Mouse (Mus musculus) hindbrain, embryonic 12.5 days (tissue): ENCODE results near the gene 1700025B11Rik. TPM values are rescaled to one million over a fixed set of nuclear protein-coding genes. Genes with fewer than 3 reads are reported as not detected.

ENCODE experiments used
- ATAC-seq: fragments of 200-750 bp; cut with Nextera tagmentation; 2 replicates; pipeline ENCODE4 v1.8.0; 2017; ENCODE audit warnings: moderate TSS enrichment; ENCODE audit not compliant: low FRiP score
- H3K27ac ChIP-seq: fragments of 300-500 bp; sonication (generic); 2 replicates; pipeline ENCODE4 v1.5.1; 2016; ENCODE audit warnings: mild to moderate bottlenecking
- H3K27me3 ChIP-seq: fragments of 300-500 bp; sonication (generic); 2 replicates; pipeline ENCODE4 v1.6.1; 2016; ENCODE audit warnings: mild to moderate bottlenecking
- H3K36me3 ChIP-seq: fragments of 300-500 bp; sonication (generic); 2 replicates; pipeline ENCODE4 v1.6.1; 2016; ENCODE audit warnings: mild to moderate bottlenecking
- H3K4me1 ChIP-seq: fragments of 300-500 bp; sonication (generic); 2 replicates; pipeline ENCODE4 v1.6.1; 2016
- H3K4me2 ChIP-seq: fragments of 300-500 bp; sonication (generic); replicated peaks from 2 replicates; pipeline ENCODE4 v1.6.1; 2016; ENCODE audit warnings: mild to moderate bottlenecking
- H3K4me3 ChIP-seq: fragments of 300-500 bp; sonication (generic); 2 replicates; pipeline ENCODE4 v1.5.1; 2016; ENCODE audit warnings: mild to moderate bottlenecking
- H3K9ac ChIP-seq: fragments of 300-500 bp; sonication (generic); 2 replicates; pipeline ENCODE4 v1.6.1; 2016; ENCODE audit warnings: mild to moderate bottlenecking, moderate library complexity
- H3K9me3 ChIP-seq: fragments of 300-500 bp; sonication (generic); replicated peaks from 2 replicates; pipeline ENCODE4 v1.6.1; 2016; ENCODE audit warnings: mild to moderate bottlenecking
- WGBS: fragments of 180-500 bp; shearing (Covaris S2); methylation state at CpG from one replicate; pipeline ENCODE4 v1.1.7; 2016; 5-methylcytosine and 5-hydroxymethylcytosine counted together
- polyA plus RNA-seq: library from polyadenylated mRNA; unstranded; fragments of >200 nt; fragmentation: Nextera tagmentation; extraction: Ambion mirVana; gene quantifications from 2 replicates; pipeline ENCODE4 v1.2.1, GENCODE M21; 2016

The 1700025B11Rik gene
- polyA plus RNA-seq: not detected in 2 replicates

GRCm38 (mm10) chr15:77561792-77562191, at the start of gene 1700025B11Rik:
TSS of gene 1700025B11Rik (minus strand) at chr15:77561892.
- no peak within 1 kb of the TSS for H3K9ac ChIP-seq
- no peak within 1 kb of the TSS for H3K4me2 ChIP-seq
- no peaks in the 10 kb centered on the region for H3K4me1 ChIP-seq
- no peak within 1 kb of the TSS for H3K27ac ChIP-seq
- H3K27me3 ChIP-seq: no peaks in the 10 kb centered on the region
- no peaks in the 10 kb centered on the region for H3K36me3 ChIP-seq
- no peak within 1 kb of the TSS for H3K4me3 ChIP-seq
- no peak for ATAC-seq
- H3K9me3 ChIP-seq: no peaks in the 10 kb centered on the region

GRCm38 (mm10) chr15:77606069-77606468, 44.4 kb upstream of the 1700025B11Rik start:
- H3K9me3 ChIP-seq: no peaks in the 10 kb centered on the region
- H3K27ac ChIP-seq: no peak overlapping the region
- H3K4me2 ChIP-seq: no peak overlapping the region
- no peak for ATAC-seq
- 90% methylated on average over 3 of the region's 3 CpGs for WGBS
- no peaks in the 10 kb centered on the region for H3K36me3 ChIP-seq
- H3K4me3 ChIP-seq: no peak overlapping the region
- H3K9ac ChIP-seq: no peak overlapping the region
- no peaks in the 10 kb centered on the region for H3K27me3 ChIP-seq
- H3K4me1 ChIP-seq: no peaks in the 10 kb centered on the region

GRCm38 (mm10) chr15:77598958-77599357, 37.3 kb upstream of the 1700025B11Rik start, which contains the start of gene Gm36245:
TSS of gene Gm36245 (plus strand) at chr15:77599258.
- H3K4me3 ChIP-seq: no peak within 1 kb of the TSS

GRCm38 (mm10) chr15:77598429-77598828, 36.7 kb upstream of the 1700025B11Rik start:
- Histone ChIP-seq H3K27me3 (no peaks in the 10 kb centered on the region), H3K9me3 (no peaks in the 10 kb centered on the region), H3K4me3 (no peak overlapping the region), H3K9ac (no peak overlapping the region), H3K4me1 (no peaks in the 10 kb centered on the region), H3K4me2 (no peak overlapping the region), H3K36me3 (no peaks in the 10 kb centered on the region), H3K27ac (no peak overlapping the region)
- 70% methylated on average over 3 of the region's 3 CpGs for WGBS
- no peak for ATAC-seq

More at GRCm38 (mm10) chr15:77598958-77599357, 37.3 kb upstream of the 1700025B11Rik start, which contains the start of gene Gm36245:
- Histone ChIP-seq H3K27ac (no peak within 1 kb of the TSS), H3K36me3 (no peaks in the 10 kb centered on the region), H3K27me3 (no peaks in the 10 kb centered on the region), H3K4me1 (no peaks in the 10 kb centered on the region), H3K4me2 (no peak within 1 kb of the TSS), H3K9me3 (no peaks in the 10 kb centered on the region), H3K9ac (no peak within 1 kb of the TSS)
- 88% methylated on average over 1 of the region's 1 CpGs for WGBS
- no peak for ATAC-seq

- Histone ChIP-seq H3K9ac (no peak within 1 kb of the TSS), H3K36me3 (no peaks in the 10 kb centered on the region), H3K4me2 (no peak within 1 kb of the TSS), H3K9me3 (no peaks in the 10 kb centered on the region), H3K27me3 (no peaks in the 10 kb centered on the region), H3K4me3 (no peak within 1 kb of the TSS), H3K4me1 (no peaks in the 10 kb centered on the region), H3K27ac (no peak within 1 kb of the TSS)
- WGBS: 73% methylated on average over 5 of the region's 5 CpGs
- no peak for ATAC-seq
These were observed 34.3 kb upstream of the 1700025B11Rik start, which contains the start of gene Apol10b for GRCm38 (mm10) chr15:77595961-77596360. TSS of gene Apol10b (minus strand) at chr15:77596125.

GRCm38 (mm10) chr15:77593557-77593956, 31.9 kb upstream of the 1700025B11Rik start:
- WGBS: 85% methylated on average over 1 of the region's 1 CpGs
- no peaks in the 10 kb centered on the region for H3K4me1 ChIP-seq

GRCm38 (mm10) chr15:77590881-77591280, 29.2 kb upstream of the 1700025B11Rik start:
- Histone ChIP-seq H3K4me3 (no peak overlapping the region), H3K4me1 (no peaks in the 10 kb centered on the region), H3K27ac (no peak overlapping the region), H3K9ac (no peak overlapping the region), H3K9me3 (no peaks in the 10 kb centered on the region), H3K27me3 (no peaks in the 10 kb centered on the region), H3K36me3 (no peaks in the 10 kb centered on the region), H3K4me2 (no peak overlapping the region)
- WGBS: 70% methylated on average over 2 of the region's 2 CpGs
- ATAC-seq: no peak

More at GRCm38 (mm10) chr15:77593557-77593956, 31.9 kb upstream of the 1700025B11Rik start:
- no peak for ATAC-seq
- Histone ChIP-seq H3K27me3 (no peaks in the 10 kb centered on the region), H3K4me3 (no peak overlapping the region), H3K27ac (no peak overlapping the region), H3K4me2 (no peak overlapping the region), H3K36me3 (no peaks in the 10 kb centered on the region), H3K9me3 (no peaks in the 10 kb centered on the region), H3K9ac (no peak overlapping the region)

- H3K27me3 ChIP-seq: no peaks in the 10 kb centered on the region
- no peak overlapping the region for H3K9ac ChIP-seq
- peaks cover under 1% of the 10 kb centered on the region; the same call in 1 of the 2 replicates for H3K9me3 ChIP-seq
- no peak overlapping the region for H3K4me2 ChIP-seq
- H3K4me3 ChIP-seq: no peak overlapping the region
- H3K4me1 ChIP-seq: no peaks in the 10 kb centered on the region
- no peak for ATAC-seq
- H3K36me3 ChIP-seq: no peaks in the 10 kb centered on the region
- no peak overlapping the region for H3K27ac ChIP-seq
These were observed 27.3 kb upstream of the 1700025B11Rik start for GRCm38 (mm10) chr15:77588981-77589380.

GRCm38 (mm10) chr15:77587026-77587425, 25.3 kb upstream of the 1700025B11Rik start:
- H3K4me1 ChIP-seq: no peaks in the 10 kb centered on the region
- no peak overlapping the region for H3K4me3 ChIP-seq
- H3K4me2 ChIP-seq: no peak overlapping the region
- ATAC-seq: no peak
- H3K27me3 ChIP-seq: no peaks in the 10 kb centered on the region
- no peak overlapping the region for H3K9ac ChIP-seq
- H3K27ac ChIP-seq: no peak overlapping the region
- H3K36me3 ChIP-seq: no peaks in the 10 kb centered on the region
- peaks cover 6% of the 10 kb centered on the region; the same call in 1 of the 2 replicates for H3K9me3 ChIP-seq

- no peaks in the 10 kb centered on the region for H3K36me3 ChIP-seq
- no peak overlapping the region for H3K4me2 ChIP-seq
- no peaks in the 10 kb centered on the region for H3K4me1 ChIP-seq
- no peak overlapping the region for H3K27ac ChIP-seq
- H3K9me3 ChIP-seq: peaks cover 6% of the 10 kb centered on the region; the same call in 1 of the 2 replicates
- H3K9ac ChIP-seq: no peak overlapping the region
- no peak for ATAC-seq
- no peaks in the 10 kb centered on the region for H3K27me3 ChIP-seq
- H3K4me3 ChIP-seq: no peak overlapping the region
- 59% methylated on average over 1 of the region's 1 CpGs for WGBS
These were observed 20.0 kb upstream of the 1700025B11Rik start for GRCm38 (mm10) chr15:77581681-77582080.

GRCm38 (mm10) chr15:77579311-77579710, 17.6 kb upstream of the 1700025B11Rik start:
- no peak for ATAC-seq
- H3K27me3 ChIP-seq: no peaks in the 10 kb centered on the region
- H3K9me3 ChIP-seq: peaks cover 6% of the 10 kb centered on the region; the same call in 1 of the 2 replicates
- H3K4me2 ChIP-seq: no peak overlapping the region
- H3K9ac ChIP-seq: no peak overlapping the region
- no peaks in the 10 kb centered on the region for H3K4me1 ChIP-seq
- H3K27ac ChIP-seq: no peak overlapping the region
- no peaks in the 10 kb centered on the region for H3K36me3 ChIP-seq
- no peak overlapping the region for H3K4me3 ChIP-seq
- WGBS: 93% methylated on average over 4 of the region's 4 CpGs

- Histone ChIP-seq H3K4me1 (no peaks in the 10 kb centered on the region), H3K36me3 (no peaks in the 10 kb centered on the region), H3K4me2 (no peak overlapping the region), H3K27ac (no peak overlapping the region), H3K27me3 (no peaks in the 10 kb centered on the region), H3K4me3 (no peak overlapping the region), H3K9ac (no peak overlapping the region), H3K9me3 (peaks cover 3% of the 10 kb centered on the region; the same call in 1 of the 2 replicates)
- WGBS: 94% methylated on average over 2 of the region's 2 CpGs
- ATAC-seq: no peak
These were observed 17.1 kb upstream of the 1700025B11Rik start for GRCm38 (mm10) chr15:77578801-77579200.

GRCm38 (mm10) chr15:77563219-77563618, 1.5 kb upstream of the 1700025B11Rik start:
- no peak for ATAC-seq
- no peak overlapping the region for H3K27ac ChIP-seq
- H3K27me3 ChIP-seq: no peaks in the 10 kb centered on the region
- no peak overlapping the region for H3K4me3 ChIP-seq
- H3K36me3 ChIP-seq: no peaks in the 10 kb centered on the region
- no peaks in the 10 kb centered on the region for H3K9me3 ChIP-seq
- H3K9ac ChIP-seq: no peak overlapping the region
- no peak overlapping the region for H3K4me2 ChIP-seq
- no peaks in the 10 kb centered on the region for H3K4me1 ChIP-seq
